Mouse (Mus musculus): Measurements from ENCODE around the gene Casc1. TPM values are rescaled to one million over a fixed set of nuclear protein-coding genes. Genes with fewer than 3 reads are reported as not detected.
"Not testable (repeated sequence)": the region's sequence is repeated elsewhere in the genome, so short reads cannot be mapped to it uniquely, and the experiment has no call there.

The Casc1 gene
- polyA plus RNA-seq, 1 experiment from 2014 or later: 0.32 TPM

- H3K9me3 ChIP-seq: no peaks in the 10 kb centered on the region
- no peaks in the 10 kb centered on the region for H3K36me3 ChIP-seq (replicated peaks)
- no peak for DNase-seq (ENCODE audit: low spot score)
- WGBS: 85% methylated on average over 16 of the region's 16 CpGs
- H3K4me3 ChIP-seq: no peak overlapping the region
- H3K27me3 ChIP-seq (replicated peaks; ENCODE audit: low read depth, poor library complexity, severe bottlenecking): 0 out of 2 replicates have a peak, but pooled peaks cover 3% of the 10 kb centered on the region
- H3K27ac ChIP-seq (replicated peaks): no peak overlapping the region
- H3K4me1 ChIP-seq: peaks cover 18% of the 10 kb centered on the region
Observed at GRCm38 (mm10) chr6:145147716-145148115, 63.1 kb downstream of the Casc1 start.

- DNase-seq (ENCODE audit: low spot score): no peak
- Histone ChIP-seq H3K27me3 (replicated peaks; ENCODE audit: low read depth, poor library complexity, severe bottlenecking) (0 out of 2 replicates have a peak, but pooled peaks cover 3% of the 10 kb centered on the region), H3K27ac (replicated peaks) (no peak overlapping the region), H3K4me3 (no peak overlapping the region), H3K4me1 (peaks cover 39% of the 10 kb centered on the region), H3K9me3 (no peaks in the 10 kb centered on the region), H3K36me3 (replicated peaks) (no peaks in the 10 kb centered on the region)
- WGBS: 73% methylated on average over 7 of the region's 7 CpGs
Observed at GRCm38 (mm10) chr6:145145173-145145572, 65.6 kb downstream of the Casc1 start.

- Histone ChIP-seq H3K4me1 (peaks cover 36% of the 10 kb centered on the region), H3K27me3 (replicated peaks; ENCODE audit: low read depth, poor library complexity, severe bottlenecking) (0 out of 2 replicates have a peak, but pooled peaks cover 3% of the 10 kb centered on the region), H3K4me3 (no peak overlapping the region), H3K36me3 (replicated peaks) (no peaks in the 10 kb centered on the region), H3K27ac (replicated peaks) (no peak overlapping the region), H3K9me3 (no peaks in the 10 kb centered on the region)
- no peak for DNase-seq (ENCODE audit: low spot score)
- 88% methylated on average over 12 of the region's 12 CpGs for WGBS
Observed at GRCm38 (mm10) chr6:145141827-145142226, 69.0 kb downstream of the Casc1 start.

- 71% methylated on average over 11 of the region's 11 CpGs for WGBS
- Histone ChIP-seq H3K36me3 (replicated peaks) (no peaks in the 10 kb centered on the region), H3K9me3 (no peaks in the 10 kb centered on the region), H3K27me3 (replicated peaks; ENCODE audit: low read depth, poor library complexity, severe bottlenecking) (0 out of 2 replicates have a peak, but pooled peaks cover 3% of the 10 kb centered on the region), H3K27ac (replicated peaks) (no peak overlapping the region), H3K4me3 (no peak overlapping the region), H3K4me1 (peaks cover 39% of the 10 kb centered on the region)
- DNase-seq (ENCODE audit: low spot score): no peak
Observed at GRCm38 (mm10) chr6:145140706-145141105, 70.1 kb downstream of the Casc1 start.

GRCm38 (mm10) chr6:145139776-145140475 is 70.9 kb downstream of the Casc1 start:
- Histone ChIP-seq H3K4me3 (no peak overlapping the region), H3K27me3 (replicated peaks; ENCODE audit: low read depth, poor library complexity, severe bottlenecking) (0 out of 2 replicates have a peak, but pooled peaks cover 3% of the 10 kb centered on the region), H3K9me3 (no peaks in the 10 kb centered on the region), H3K36me3 (replicated peaks) (no peaks in the 10 kb centered on the region), H3K4me1 (peaks cover 45% of the 10 kb centered on the region), H3K27ac (replicated peaks) (no peak overlapping the region)
- DNase-seq (ENCODE audit: low spot score): no peak
- 78% methylated on average over 11 of the region's 11 CpGs for WGBS

GRCm38 (mm10) chr6:145139236-145139635 is 71.6 kb downstream of the Casc1 start:
- 90% methylated on average over 13 of the region's 13 CpGs for WGBS

GRCm38 (mm10) chr6:145136831-145137230 is 74.0 kb downstream of the Casc1 start:
- Histone ChIP-seq H3K9me3 (no peaks in the 10 kb centered on the region), H3K27me3 (replicated peaks; ENCODE audit: low read depth, poor library complexity, severe bottlenecking) (no peaks in the 10 kb centered on the region), H3K4me3 (no peak overlapping the region), H3K27ac (replicated peaks) (no peak overlapping the region), H3K4me1 (peaks cover 30% of the 10 kb centered on the region), H3K36me3 (replicated peaks) (no peaks in the 10 kb centered on the region)
- DNase-seq (ENCODE audit: low spot score): no peak
- WGBS: 88% methylated on average over 5 of the region's 5 CpGs

More at GRCm38 (mm10) chr6:145139236-145139635, 71.6 kb downstream of the Casc1 start:
- no peak for DNase-seq (ENCODE audit: low spot score)
- Histone ChIP-seq H3K36me3 (replicated peaks) (no peaks in the 10 kb centered on the region), H3K4me3 (no peak overlapping the region), H3K27me3 (replicated peaks; ENCODE audit: low read depth, poor library complexity, severe bottlenecking) (0 out of 2 replicates have a peak, but pooled peaks cover 2% of the 10 kb centered on the region), H3K9me3 (no peaks in the 10 kb centered on the region), H3K4me1 (peaks cover 40% of the 10 kb centered on the region), H3K27ac (replicated peaks) (no peak overlapping the region)

GRCm38 (mm10) chr6:145135804-145136203 is 75.0 kb downstream of the Casc1 start:
- no peaks in the 10 kb centered on the region for H3K36me3 ChIP-seq (replicated peaks)
- H3K4me1 ChIP-seq: peaks cover 22% of the 10 kb centered on the region
- H3K4me3 ChIP-seq: no peak overlapping the region
- H3K27ac ChIP-seq (replicated peaks): no peak overlapping the region
- no peaks in the 10 kb centered on the region for H3K9me3 ChIP-seq
- H3K27me3 ChIP-seq (replicated peaks; ENCODE audit: low read depth, poor library complexity, severe bottlenecking): no peaks in the 10 kb centered on the region
- 54% methylated on average over 9 of the region's 9 CpGs for WGBS
- DNase-seq (ENCODE audit: low spot score): no peak

- no peaks in the 10 kb centered on the region for H3K9me3 ChIP-seq
- no peaks in the 10 kb centered on the region for H3K36me3 ChIP-seq (replicated peaks)
- H3K27me3 ChIP-seq (replicated peaks; ENCODE audit: low read depth, poor library complexity, severe bottlenecking): no peaks in the 10 kb centered on the region
- H3K4me1 ChIP-seq: peaks cover 18% of the 10 kb centered on the region
- DNase-seq (ENCODE audit: low spot score): no peak
- H3K4me3 ChIP-seq: no peak overlapping the region
- no peak overlapping the region for H3K27ac ChIP-seq (replicated peaks)
- 82% methylated on average over 3 of the region's 3 CpGs for WGBS
Observed at GRCm38 (mm10) chr6:145135295-145135694, 75.5 kb downstream of the Casc1 start.

GRCm38 (mm10) chr6:145132969-145133368 is 77.8 kb downstream of the Casc1 start:
- not testable (repeated sequence) for H3K36me3 ChIP-seq (replicated peaks); DNase-seq (ENCODE audit: low spot score); H3K9me3 ChIP-seq; H3K27ac ChIP-seq (replicated peaks); H3K4me3 ChIP-seq; H3K27me3 ChIP-seq (replicated peaks; ENCODE audit: low read depth, poor library complexity, severe bottlenecking)
- peaks cover 14% of the 10 kb centered on the region; the same call in 1 of the 2 replicates for H3K4me1 ChIP-seq
- WGBS: 79% methylated on average over 5 of the region's 5 CpGs

- DNase-seq (ENCODE audit: low spot score): no peak
- Histone ChIP-seq H3K27ac (replicated peaks) (no peak overlapping the region), H3K9me3 (peaks cover 6% of the 10 kb centered on the region; the same call in 1 of the 2 replicates), H3K27me3 (replicated peaks; ENCODE audit: low read depth, poor library complexity, severe bottlenecking) (no peaks in the 10 kb centered on the region), H3K36me3 (replicated peaks) (no peaks in the 10 kb centered on the region), H3K4me1 (peaks cover 14% of the 10 kb centered on the region; the same call in 1 of the 2 replicates), H3K4me3 (no peak overlapping the region)
- 85% methylated on average over 5 of the region's 5 CpGs for WGBS
Observed at GRCm38 (mm10) chr6:145131991-145132390, 78.8 kb downstream of the Casc1 start.

GRCm38 (mm10) chr6:145129563-145129962 is 81.2 kb downstream of the Casc1 start:
- Histone ChIP-seq H3K4me3 (no peak overlapping the region), H3K27me3 (replicated peaks; ENCODE audit: low read depth, poor library complexity, severe bottlenecking) (no peaks in the 10 kb centered on the region), H3K36me3 (replicated peaks) (no peaks in the 10 kb centered on the region), H3K4me1 (peaks cover 8% of the 10 kb centered on the region; the same call in 1 of the 2 replicates), H3K9me3 (peaks cover 6% of the 10 kb centered on the region; the same call in 1 of the 2 replicates), H3K27ac (replicated peaks) (no peak overlapping the region)
- no peak for DNase-seq (ENCODE audit: low spot score)
- 79% methylated on average over 4 of the region's 4 CpGs for WGBS

GRCm38 (mm10) chr6:145127652-145128051 is 83.2 kb downstream of the Casc1 start:
- WGBS: 95% methylated on average over 3 of the region's 3 CpGs
- no peak overlapping the region for H3K27ac ChIP-seq (replicated peaks)

More at GRCm38 (mm10) chr6:145127652-145128051, 83.2 kb downstream of the Casc1 start:
- Histone ChIP-seq H3K4me1 (peaks cover 8% of the 10 kb centered on the region; the same call in 1 of the 2 replicates), H3K9me3 (peaks cover 6% of the 10 kb centered on the region; the same call in 1 of the 2 replicates), H3K4me3 (no peak overlapping the region), H3K27me3 (replicated peaks; ENCODE audit: low read depth, poor library complexity, severe bottlenecking) (no peaks in the 10 kb centered on the region), H3K36me3 (replicated peaks) (no peaks in the 10 kb centered on the region)
- DNase-seq (ENCODE audit: low spot score): no peak
